Mouse (Mus musculus): Measurements from ENCODE around the gene 9330161L09Rik.
"Not testable (repeated sequence)": the region's sequence is repeated elsewhere in the genome, so short reads cannot be mapped to it uniquely, and the experiment has no call there.

The 9330161L09Rik gene

DNA sequence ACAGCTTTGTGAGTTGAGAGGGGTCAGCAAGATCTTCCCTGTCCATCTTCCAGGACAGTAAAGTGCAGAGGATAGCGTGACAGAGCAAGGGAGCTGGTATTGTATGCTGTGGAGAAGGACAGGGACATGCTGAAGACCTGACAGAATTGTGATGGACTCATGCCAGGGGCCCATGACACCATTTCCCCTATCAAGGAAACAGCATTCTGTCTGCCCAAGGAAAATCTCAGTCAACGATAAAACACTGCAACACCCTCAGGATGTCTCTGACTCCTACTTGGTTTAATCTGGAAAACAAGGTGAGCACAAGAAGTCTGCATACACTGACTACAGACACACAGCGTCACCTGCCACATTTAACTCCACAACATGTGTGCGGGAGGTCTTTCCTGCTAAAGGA is at the start of gene 9330161L09Rik:
Gene 9330161L09Rik, minus strand, starts transcription at position 101 of the 400 bp plus-strand sequence.
- no peak for DNase-seq (ENCODE audit: inconsistent ontology term)

DNA sequence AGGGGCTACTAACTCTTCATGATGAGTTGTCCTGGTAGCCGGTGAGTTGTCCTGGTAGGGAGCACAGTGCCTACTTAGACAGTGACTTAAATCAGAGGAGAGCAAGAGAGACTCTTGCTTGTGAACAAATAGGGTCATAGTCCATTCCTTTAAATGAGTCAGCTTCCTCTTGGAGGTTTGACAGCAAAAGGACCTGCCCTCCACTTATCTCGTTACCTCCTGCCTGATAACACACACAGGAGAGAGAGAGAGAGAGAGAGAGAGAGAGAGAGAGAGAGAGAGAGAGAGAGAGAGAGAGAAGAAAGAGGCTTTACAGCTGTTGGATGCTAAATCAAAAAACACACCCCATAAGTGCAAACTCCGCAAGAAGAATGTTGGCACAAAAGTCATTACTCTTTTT is 49.5 kb upstream of the 9330161L09Rik start, which contains the start of gene Ifi27l2b:
Gene Ifi27l2b, minus strand, starts transcription at position 84 of the 400 bp plus-strand sequence.
- DNase-seq (ENCODE audit: inconsistent ontology term): no peak

DNA sequence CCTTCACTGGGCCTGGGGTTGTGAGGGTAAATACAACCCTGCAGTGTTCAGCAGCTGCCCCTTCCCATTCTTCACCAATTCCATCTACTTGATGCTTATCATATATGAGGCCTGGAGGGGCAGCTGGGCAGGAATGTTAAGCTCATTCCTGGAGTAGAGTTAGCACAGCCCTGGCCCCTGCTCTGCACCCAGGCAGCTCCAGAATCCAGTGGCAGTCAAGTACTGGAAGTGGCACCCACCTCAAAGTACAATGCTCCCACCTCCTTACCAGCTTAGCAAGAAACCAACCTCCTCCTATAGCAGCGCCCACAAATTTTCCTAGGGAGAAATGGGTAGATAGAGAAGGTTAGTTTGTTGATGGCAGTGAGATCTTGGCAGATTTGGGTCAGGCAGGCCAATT is 49.1 kb upstream of the 9330161L09Rik start:
- DNase-seq (ENCODE audit: inconsistent ontology term): not testable (repeated sequence)

DNA sequence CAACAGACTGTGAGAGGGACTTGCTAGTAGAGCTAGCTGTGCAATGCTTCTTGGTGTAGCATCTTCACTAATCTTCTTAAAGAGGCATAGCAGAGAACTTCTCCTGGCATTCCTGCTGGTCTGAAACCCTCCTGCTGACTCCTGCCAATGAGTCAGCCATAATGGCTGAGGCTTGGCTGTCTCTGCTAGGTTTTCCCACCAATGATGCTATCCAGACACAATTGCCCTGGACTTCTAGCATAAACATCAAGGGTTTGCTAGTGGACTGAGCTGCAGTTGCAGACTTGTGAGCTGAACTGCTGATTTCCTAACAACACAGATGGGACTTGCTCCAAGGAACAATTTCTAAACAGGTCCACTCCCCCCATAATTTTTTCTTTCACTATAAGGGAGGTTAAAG is 45.7 kb upstream of the 9330161L09Rik start:
- DNase-seq (ENCODE audit: inconsistent ontology term): no peak

DNA sequence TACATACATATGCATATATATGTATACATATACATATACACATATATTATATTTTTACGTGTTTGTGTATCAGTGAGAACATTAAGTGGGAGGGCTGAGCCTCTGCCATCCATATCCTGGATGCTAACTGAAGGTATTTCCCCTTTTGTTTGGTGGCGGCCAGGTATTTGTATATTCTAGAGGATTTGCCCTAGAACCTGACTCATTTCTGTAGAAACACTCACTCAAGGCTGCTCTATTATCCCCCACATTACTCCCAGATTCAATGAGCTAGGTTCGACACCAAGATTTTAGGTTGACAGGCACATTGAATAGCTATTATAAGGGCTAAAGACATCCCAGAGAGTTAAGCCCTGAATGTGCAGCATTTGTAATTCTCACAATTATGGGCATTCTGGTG is 37.4 kb upstream of the 9330161L09Rik start:
- no peak for DNase-seq (ENCODE audit: inconsistent ontology term)

DNA sequence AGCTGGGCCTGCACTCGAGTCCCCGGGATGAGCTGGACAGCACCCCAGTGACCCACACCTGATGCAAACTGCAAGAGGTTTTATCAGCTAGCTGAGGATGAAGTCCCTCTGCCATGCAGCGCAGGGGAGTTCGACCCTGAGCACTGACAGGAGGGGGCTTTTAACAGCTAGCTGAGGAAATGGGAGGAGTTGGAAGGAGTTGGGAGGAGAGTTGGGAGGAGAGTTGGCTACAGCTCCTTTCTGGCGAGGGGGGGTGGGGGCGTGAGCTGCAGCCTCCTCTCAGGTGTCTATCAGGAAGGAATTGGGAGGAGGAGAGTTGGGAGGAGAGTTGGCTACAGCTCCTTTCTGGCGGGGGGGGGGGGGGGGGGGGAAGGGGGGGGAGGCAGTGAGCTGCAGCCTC is 36.6 kb upstream of the 9330161L09Rik start:
- DNase-seq (ENCODE audit: inconsistent ontology term): not testable (repeated sequence)

DNA sequence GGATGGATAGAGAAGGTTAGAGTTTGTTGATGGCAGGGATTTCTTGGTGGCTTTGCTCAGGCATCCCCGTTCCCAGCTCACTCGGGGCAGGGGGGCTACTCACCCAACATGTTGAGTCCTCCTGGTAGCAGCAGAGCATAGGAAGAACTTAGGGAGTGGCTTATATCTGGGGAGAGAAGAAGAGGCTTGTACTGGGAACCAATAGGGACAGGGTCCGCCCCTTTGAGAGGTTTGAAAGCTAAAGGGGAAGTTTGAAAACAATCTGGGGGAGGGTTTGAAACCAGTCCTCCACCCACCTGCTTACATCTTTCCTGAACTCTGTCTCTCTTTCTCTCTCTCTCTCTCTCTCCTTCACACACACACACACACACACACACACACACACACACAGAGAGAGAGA is 35.9 kb upstream of the 9330161L09Rik start, which contains the start of gene Ifi27l2a:
Gene Ifi27l2a, minus strand, starts transcription at position 157 of the 400 bp plus-strand sequence.
- no peak for DNase-seq (ENCODE audit: inconsistent ontology term)

DNA sequence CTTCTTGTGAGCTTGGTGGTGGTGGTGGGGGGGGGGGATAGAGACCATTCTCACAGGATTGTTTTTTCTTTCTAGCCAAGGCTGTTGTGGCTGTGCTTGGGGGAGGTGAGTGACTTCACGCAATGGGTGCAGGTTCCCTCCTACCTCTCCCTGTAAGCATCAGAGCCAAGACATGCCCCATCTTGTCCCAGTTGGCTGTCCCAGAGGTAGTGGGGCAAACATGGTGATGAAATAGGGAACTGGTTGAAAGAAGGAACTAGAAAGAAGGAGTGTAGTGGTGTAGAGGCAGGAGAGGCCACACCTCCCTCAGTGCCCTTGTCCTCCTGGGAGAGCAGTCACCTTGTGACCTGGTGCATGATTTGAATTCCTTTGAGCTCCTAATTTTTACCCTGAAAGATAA is 30.0 kb upstream of the 9330161L09Rik start:
- no peak for DNase-seq (ENCODE audit: inconsistent ontology term)

DNA sequence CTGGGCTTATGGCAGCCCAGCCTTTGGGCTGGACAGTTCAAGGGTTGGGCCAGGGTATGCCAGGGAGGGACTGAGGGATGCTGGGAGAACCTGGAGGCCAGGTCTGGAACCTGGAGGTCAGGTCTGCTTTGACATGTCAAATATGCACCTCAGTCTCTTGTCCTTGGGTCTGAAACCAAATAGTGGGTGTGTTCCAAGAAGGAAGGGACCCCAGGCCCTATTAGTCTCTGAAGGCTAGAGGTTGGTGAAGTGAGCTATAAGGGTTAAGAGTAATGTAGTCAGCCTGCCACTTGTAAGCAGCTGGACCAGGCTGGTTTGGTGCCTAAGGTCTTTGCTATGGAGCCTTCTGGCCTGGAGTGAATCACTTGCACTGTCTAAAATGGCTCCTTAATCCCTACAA is 27.2 kb upstream of the 9330161L09Rik start:
- no peak for DNase-seq (ENCODE audit: inconsistent ontology term)

DNA sequence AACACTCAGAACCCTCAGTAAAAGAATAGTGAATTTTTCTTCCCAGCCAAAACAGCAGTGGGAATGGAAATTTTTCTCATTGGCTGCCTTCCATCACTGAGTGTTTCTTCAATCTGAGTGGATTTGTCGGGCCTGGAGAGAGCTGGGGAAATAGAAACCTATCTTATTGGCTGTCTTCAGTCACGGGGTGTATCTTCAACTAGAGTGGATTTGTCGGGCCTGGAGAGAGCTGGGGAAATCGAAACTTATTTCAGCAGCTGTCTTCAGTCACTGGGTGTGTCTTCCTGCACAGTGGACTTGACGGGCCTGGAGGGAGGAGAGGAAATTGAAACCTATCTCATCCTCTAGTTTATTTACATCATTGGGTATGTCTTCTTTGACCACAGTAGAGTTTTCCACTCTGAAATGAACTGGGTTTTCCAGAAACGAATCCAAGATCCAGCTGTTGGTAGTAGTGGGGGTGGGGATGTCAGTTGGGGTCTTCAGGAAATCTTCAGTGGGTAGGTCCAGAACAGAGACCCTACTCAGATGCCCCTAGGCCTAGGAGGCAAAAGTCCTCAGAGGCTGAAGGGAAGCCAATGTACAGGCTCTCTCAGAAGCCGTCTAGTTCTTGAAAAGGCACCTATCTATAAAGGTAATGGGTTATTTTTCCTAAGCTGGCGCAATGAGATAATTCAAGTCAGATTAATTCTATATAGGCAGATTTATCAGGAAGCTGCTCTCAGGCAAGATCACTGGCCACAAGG is 26.5 kb upstream of the 9330161L09Rik start, which contains the start of gene Ifi27:
Gene Ifi27, plus strand, starts transcription at position 226 of the 746 bp plus-strand sequence.
- DNase-seq (ENCODE audit: inconsistent ontology term): peak; percentile 42

DNA sequence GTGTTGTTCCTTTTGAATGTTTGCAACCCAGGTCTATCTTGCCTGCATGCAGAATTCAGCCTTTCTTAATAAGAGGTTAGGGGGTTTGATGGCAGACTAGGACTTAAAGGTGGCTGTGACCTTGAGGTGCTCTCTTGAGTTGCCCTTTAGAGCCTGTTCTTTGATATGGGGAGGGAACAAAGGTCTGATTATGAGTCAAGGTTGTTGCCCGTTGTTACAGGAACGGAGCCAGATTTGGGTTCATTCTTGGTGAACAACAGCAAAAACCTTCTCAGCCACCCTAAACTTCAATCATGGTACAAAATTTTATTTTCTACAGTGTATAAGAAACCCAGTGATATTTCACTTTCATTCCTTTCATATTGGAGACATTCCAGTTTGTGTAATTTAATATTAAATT is 25.8 kb upstream of the 9330161L09Rik start:
- no peak for DNase-seq (ENCODE audit: inconsistent ontology term)

DNA sequence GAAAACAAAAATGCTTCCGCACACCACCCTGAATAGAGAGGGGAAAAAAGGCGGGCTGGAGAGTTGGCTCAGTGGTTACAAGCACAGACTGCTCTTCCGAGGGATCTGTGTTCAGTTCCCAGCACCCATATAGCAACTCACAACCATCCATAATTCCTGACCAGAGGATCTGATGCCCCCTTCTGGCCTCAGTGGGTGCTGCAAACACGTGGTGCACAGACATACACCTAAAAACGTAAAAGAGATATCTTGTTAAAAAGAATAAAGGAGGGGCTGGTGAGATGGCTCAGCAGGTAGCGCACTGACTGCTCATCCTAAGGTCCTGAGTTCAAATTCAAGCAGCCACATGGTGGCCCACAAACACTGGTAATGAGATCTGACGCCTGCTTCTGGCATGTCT is 19.1 kb upstream of the 9330161L09Rik start:
- no peak for DNase-seq (ENCODE audit: inconsistent ontology term)

DNA sequence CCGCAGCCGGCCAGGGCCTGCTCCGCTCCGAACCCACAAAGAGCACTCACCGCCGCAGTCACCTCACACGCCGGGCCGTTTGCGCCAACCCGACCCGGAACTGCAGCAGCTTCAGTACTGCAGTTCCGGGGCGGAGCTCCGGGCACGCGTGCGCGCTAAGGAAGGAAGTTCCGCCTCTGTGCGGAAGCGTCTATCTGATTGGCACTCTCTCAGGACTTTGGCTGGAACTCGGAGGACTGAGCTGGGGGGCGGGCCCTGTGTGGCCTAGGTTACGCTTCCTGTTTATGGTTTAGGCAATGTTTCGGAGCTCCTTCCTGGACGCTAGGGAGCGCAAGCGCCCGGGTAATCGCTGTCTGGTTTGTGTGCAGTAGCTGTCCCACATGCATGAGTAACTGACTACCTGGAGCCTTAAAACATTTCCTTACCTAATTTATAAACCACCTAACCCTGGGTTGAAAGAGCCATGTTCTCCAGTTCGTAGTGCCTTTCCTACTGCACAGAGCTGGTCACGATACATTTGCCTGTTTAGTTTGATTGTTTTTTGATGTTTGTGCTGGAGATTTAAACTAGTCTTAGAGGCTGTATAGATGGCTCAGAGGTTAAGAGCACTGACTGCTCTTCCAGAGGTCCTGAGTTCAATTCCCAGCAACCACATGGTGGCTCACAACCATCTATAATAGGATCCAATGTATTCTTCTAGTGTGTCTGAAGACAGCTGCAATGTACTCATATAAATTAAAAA is 18.3 kb upstream of the 9330161L09Rik start, which contains the start of gene Ddx24:
Gene Ddx24, minus strand, starts transcription at position 102 of the 742 bp plus-strand sequence.
- DNase-seq (ENCODE audit: inconsistent ontology term): peak; percentile 99

DNA sequence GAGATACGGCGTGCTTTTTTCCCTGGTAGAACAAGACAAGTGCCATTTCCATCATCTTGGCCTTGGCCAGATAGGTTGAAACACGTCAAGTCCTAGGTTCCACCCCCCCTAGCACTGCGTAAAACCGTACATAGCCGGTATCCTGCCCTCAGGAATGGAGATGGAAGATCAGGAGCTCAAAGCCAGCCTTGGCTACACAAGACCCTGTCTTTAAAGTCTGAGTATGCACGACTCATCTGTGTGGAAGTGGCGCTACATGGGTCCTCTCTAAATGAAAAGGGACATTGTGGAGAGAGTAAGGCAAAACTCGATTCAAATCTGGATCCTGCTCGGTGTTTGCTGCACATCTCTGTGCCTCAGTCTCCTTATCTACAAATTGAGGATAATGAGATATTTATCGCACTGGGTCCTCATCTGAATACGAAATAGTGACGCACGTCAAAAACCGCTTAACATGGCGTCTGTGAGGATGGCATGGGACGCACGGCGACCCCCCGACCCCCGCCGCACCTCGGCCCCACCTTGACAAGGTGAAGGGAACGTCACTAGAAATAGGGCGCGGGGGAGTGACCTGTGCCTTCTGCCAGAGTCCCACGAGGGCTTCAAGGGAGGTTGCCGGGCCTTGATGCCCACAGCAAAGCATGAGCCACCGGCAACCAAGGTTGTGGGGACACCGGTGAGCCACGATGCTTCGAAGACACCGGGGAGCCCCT is 17.6 kb upstream of the 9330161L09Rik start:
- DNase-seq (ENCODE audit: inconsistent ontology term): no peak

DNA sequence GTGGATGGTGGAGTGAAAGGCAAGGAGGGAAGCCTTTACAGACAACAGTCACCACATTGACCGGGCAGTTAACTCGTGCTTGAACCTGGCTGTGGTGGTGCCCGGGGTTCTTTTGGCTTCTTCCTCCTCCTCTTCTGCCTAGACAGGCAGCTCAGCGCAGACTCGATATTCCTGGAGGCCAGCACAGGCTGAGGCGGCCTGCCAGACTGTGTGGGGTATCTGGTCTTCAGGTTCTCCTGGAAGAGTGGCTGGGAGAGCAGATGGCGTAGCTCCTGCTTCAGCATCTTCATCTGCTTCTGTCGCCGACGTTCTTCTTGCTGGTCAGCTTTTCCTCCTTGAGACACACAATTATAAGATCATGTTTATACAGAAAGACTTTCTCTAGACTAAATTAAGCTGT is 524 bp upstream of the 9330161L09Rik start:
- no peak for DNase-seq (ENCODE audit: inconsistent ontology term)

DNA sequence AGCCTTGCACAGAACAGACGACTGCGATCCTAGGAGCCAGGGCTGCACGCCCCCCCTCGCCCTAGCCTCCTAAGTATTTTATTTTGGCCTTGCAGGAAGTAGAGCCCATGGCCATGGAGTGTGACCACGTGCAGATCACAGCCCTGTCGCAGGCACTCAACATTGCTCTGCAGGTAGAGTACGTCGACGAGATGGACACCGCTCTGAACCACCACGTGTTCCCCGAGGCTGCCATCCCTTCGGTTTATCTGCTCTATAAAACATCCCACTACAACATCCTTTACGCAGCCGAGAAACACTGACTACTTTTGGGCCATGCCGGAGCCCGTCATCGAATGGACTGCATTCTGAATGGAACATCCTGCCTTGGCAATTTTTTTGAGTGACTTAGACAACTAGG is 3.5 kb downstream of the 9330161L09Rik start:
- no peak for DNase-seq (ENCODE audit: inconsistent ontology term)

DNA sequence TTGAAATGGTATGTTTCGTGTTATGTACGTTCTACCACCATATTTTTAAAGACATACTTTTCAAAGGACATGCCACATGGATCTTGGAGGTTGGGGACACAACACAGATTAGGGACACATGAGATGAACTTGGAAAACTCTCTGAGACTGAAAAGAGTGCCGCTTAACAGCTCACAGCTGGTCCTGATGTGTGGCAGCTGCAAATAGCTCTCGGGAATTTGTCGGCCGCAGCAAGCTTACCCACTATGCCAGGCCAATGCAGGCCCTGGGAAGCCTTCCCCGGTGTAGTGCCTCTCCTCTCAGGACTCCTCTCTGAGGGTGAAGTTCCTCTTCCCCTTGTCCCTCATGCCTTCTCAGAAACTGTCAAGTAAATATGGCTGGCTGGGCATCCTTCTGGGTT is 10.9 kb downstream of the 9330161L09Rik start:
- DNase-seq (ENCODE audit: inconsistent ontology term): no peak

DNA sequence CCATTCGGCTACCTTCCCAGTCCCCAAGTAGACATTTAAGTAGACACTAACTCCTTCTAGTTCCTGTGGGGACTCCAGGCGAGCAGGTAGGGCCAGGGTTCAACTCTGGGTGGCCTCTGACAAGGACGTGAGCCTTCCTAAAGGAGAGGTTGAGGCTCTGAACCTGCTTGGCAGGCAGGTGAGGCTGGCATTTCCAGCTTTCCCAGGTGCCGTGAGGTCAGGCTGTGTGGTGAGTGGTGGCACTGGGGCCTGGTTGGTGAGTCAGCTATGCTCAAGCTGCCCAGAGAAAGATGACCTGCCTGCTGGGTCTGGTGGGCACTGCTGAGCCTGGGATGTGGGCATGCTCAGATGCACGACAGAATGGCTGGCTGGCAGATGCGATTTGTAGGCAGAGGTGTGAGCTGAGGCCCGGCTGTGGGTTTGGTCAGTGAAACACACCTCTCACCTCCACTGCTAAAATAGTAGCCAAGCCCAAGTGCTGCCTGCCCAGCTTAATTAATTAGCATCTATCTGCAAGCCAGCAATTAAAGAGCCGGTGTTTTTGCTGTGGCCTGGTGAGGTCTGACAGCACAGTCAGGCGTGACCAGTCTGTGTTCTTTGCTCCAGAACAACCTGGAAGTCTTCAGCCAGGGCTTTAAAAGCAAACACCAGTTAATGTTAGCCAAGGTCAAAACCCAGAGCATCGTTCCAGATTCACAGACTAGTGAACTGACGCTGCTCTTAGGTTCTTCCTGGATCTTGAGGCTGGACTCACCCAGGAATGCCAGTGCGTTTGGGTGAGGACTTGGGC is 11.9 kb downstream of the 9330161L09Rik start:
- DNase-seq (ENCODE audit: inconsistent ontology term): no peak

DNA sequence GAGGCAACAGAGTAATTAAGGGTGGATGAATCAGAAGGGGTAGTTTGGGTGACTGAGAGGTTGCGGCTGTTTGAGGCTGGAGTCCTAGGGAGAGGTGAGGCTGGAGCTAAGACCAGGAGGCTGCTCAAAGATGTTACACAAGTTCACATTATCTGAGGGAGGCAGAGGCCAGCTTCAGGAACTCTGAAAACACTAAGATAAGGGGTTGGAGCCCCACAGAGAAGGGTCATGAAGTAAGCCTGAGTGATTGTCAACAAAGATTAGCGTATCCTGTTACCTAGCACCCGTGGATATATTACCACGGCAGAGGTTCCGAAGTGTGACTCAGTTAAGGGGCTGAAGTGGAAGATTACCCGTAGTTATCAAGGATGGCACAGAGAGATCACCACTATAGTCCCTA is 14.1 kb downstream of the 9330161L09Rik start:
- no peak for DNase-seq (ENCODE audit: inconsistent ontology term)

DNA sequence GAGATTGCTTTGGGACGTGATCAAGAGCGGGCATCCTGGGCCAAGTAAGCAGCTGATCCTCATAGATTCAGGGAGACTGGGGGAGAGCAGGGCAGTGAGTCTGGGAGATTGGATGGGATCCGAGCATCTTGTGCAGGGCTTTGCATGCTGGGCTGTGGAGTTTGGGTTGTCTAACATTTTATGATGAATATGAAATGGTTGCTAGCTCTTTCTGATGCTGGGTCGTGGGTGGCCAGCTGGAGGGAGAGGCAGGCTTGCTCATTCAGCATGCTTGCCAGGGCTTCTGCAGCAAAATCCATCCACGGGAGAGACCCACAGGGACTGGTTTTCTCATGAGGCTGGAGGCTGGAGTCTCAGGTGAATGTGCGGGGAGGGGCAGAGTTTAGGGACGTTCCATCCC is 16.5 kb downstream of the 9330161L09Rik start:
- DNase-seq (ENCODE audit: inconsistent ontology term): no peak

DNA sequence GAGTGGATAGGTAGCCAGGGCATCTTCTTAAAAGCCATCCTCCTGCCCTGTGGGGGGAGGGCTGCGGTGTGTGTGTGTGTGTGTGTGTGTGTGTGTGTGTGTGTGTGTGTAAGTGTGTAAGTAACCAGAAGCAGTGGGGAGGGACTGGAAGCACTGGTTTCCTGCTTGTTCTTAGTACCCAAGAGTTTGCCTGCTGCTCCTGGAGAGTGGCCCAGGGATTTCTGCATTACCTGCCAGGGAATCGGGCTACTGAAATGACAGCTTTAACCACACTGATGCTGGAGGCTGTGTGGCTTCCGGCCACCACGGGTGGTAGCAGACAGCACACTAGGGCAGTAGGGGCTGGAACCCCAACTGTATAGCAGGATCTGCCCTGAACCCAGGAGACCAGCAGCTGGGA is 17.6 kb downstream of the 9330161L09Rik start:
- no peak for DNase-seq (ENCODE audit: inconsistent ontology term)
